Mouse (Mus musculus) liver, embryonic 14.5 days (tissue): ENCODE measurements around the gene Chrd. TPM values are rescaled to one million over a fixed set of nuclear protein-coding genes. Genes with fewer than 3 reads are reported as not detected.

Experiments used
- ATAC-seq: fragments of 200-750 bp; cut with Nextera tagmentation; 2 replicates; pipeline ENCODE4 v1.8.0; 2017; ENCODE audit warnings: moderate number of reproducible peaks, mild to moderate bottlenecking, moderate library complexity; ENCODE audit not compliant: insufficient read depth
- DNase-seq, 3 experiments: peaks; one replicate each; pipeline ENCODE4 v3.0.0-alpha.2; 2012 to 2013; ENCODE audit warnings: low read depth in 3 of 3, low spot score in 3 of 3
- H3K27ac ChIP-seq: fragments of 300-500 bp; sonication (generic); 2 replicates; pipeline ENCODE4 v1.5.1; 2014; ENCODE audit warnings: moderate library complexity, mild to moderate bottlenecking, control low read depth, inconsistent platforms
- H3K27me3 ChIP-seq: fragments of 300-500 bp; sonication (generic); 2 replicates; pipeline ENCODE4 v1.6.1; 2014; ENCODE audit warnings: mild to moderate bottlenecking, low read length, moderate library complexity; ENCODE audit not compliant: control insufficient read depth, insufficient read depth
- H3K36me3 ChIP-seq: fragments of 300-500 bp; sonication (generic); replicated peaks from 2 replicates; pipeline ENCODE4 v1.6.1; 2014; ENCODE audit warnings: low read depth; ENCODE audit not compliant: control insufficient read depth, insufficient read depth
- H3K4me1 ChIP-seq, 2 experiments: fragments of 200-500 bp in 1 of 2; fragments of 300-500 bp in 1 of 2; sonication (generic) in 1 of 2; replicated peaks; 2 replicates each; pipeline ENCODE4 v1.6.1; 2012 to 2014; ENCODE audit warnings: antibody characterized with exemption in 1 of 2, inconsistent platforms in 1 of 2, low read length in 1 of 2; ENCODE audit not compliant: control insufficient read depth in 2 of 2, insufficient read depth in 2 of 2
- H3K4me2 ChIP-seq: fragments of 300-500 bp; sonication (generic); 2 replicates; pipeline ENCODE4 v1.6.1; 2014; ENCODE audit warnings: low read depth, mild to moderate bottlenecking, control low read depth, moderate library complexity
- H3K4me3 ChIP-seq, 2 experiments: fragments of 200-500 bp in 1 of 2; fragments of 300-500 bp in 1 of 2; sonication (generic) in 1 of 2; 2 replicates each; pipeline ENCODE4 v1.5.1; 2012 to 2014; ENCODE audit warnings: low read depth in 2 of 2, low read length in 2 of 2, mild to moderate bottlenecking in 2 of 2, control low read depth in 1 of 2, inconsistent platforms in 1 of 2, moderate library complexity in 1 of 2; ENCODE audit not compliant: insufficient read depth in 1 of 2
- H3K9ac ChIP-seq: fragments of 300-500 bp; sonication (generic); replicated peaks from 2 replicates; pipeline ENCODE4 v1.6.1; 2014; ENCODE audit warnings: mild to moderate bottlenecking, control low read depth, moderate library complexity
- H3K9me3 ChIP-seq: fragments of 300-500 bp; sonication (generic); 2 replicates; pipeline ENCODE4 v1.6.1; 2016; ENCODE audit warnings: low read length, mixed read lengths; ENCODE audit not compliant: control insufficient read depth
- CTCF ChIP-seq: IDR thresholded peaks from 2 replicates; pipeline ENCODE4 v1.5.1; 2016; ENCODE audit warnings: antibody characterized with exemption, low read depth, control low read depth
- EP300 ChIP-seq: IDR thresholded peaks from 2 replicates; pipeline ENCODE4 v1.6.1; 2016; ENCODE audit warnings: antibody characterized with exemption, low read depth
- WGBS: fragments of 180-500 bp; shearing (Covaris S2); extraction: QIAGEN DNeasy Blood & Tissue Kit; methylation state at CpG from one replicate; pipeline ENCODE4 v1.1.7; 2014; ENCODE audit not compliant: insufficient replicate concordance; 5-methylcytosine and 5-hydroxymethylcytosine counted together
- polyA plus RNA-seq, 2 experiments: library from polyadenylated mRNA; depleted of rRNA in 1 of 2; stranded (reverse) in 1 of 2; unstranded in 1 of 2; fragments of >200 nt; fragmentation: Nextera tagmentation in 1 of 2; extraction: Ambion mirVana in 1 of 2; gene quantifications; 2 replicates each; pipeline versions ENCODE4 v1.2.1 to v1.2.3; 2012 to 2014

Gene Chrd
- polyA plus RNA-seq (2012; rRNA removed) (0.42 and 0.71 TPM in 2 replicates), polyA plus RNA-seq (2014; fragmentation: Nextera tagmentation; extraction: Ambion mirVana) (0.21 and 0.24 TPM in 2 replicates)

- ATAC-seq (peak; percentile 13; the same call in 1 of the 2 replicates), DNase-seq (no peak)
- Histone ChIP-seq H3K4me2 (peak within 1 kb of the TSS; percentile 62), H3K27ac (no peak within 1 kb of the TSS), H3K9ac (peak within 1 kb of the TSS; percentile 27), H3K36me3 (no peaks in the 10 kb centered on the region), H3K9me3 (no peaks in the 10 kb centered on the region), H3K27me3 (peaks cover 53% of the 10 kb centered on the region), H3K4me1 (0 out of 4 replicates have a peak, but pooled peaks cover 0 to 2% of the 10 kb centered on the region in 2 experiments), H3K4me3 (peak within 1 kb of the TSS; percentile 20 to 49)
- TF ChIP-seq CTCF (no peak), EP300 (no peak)
- WGBS = under 1% methylated on average over 66 of the region's 70 CpGs
These were observed at the start of gene Chrd for GRCm38 (mm10) chr16:20732925-20733730. TSS of gene Chrd (plus strand) at chr16:20733127.

GRCm38 (mm10) chr16:20690774-20691173, 42.2 kb upstream of the Chrd start:
- DNase-seq (no peak), ATAC-seq (no peak)
- WGBS = 48% methylated on average over 3 of the region's 3 CpGs
- Histone ChIP-seq H3K4me2 (no peak overlapping the region), H3K27ac (no peak overlapping the region), H3K9me3 (no peaks in the 10 kb centered on the region), H3K9ac (no peak overlapping the region), H3K4me3 (no peak overlapping the region), H3K4me1 (peaks cover 3 to 6% of the 10 kb centered on the region in 2 experiments), H3K27me3 (peaks cover 19% of the 10 kb centered on the region), H3K36me3 (peaks cover 56% of the 10 kb centered on the region)
- no peak for TF ChIP-seq CTCF
- 0 out of 2 replicates have a peak, but pooled peaks have one; percentile 36 for TF ChIP-seq EP300

- no peak for TF ChIP-seq CTCF
- no peak for TF ChIP-seq EP300
- H3K27me3 ChIP-seq = peaks cover 28% of the 10 kb centered on the region
- H3K4me3 ChIP-seq = no peak overlapping the region
- DNase-seq (no peak), ATAC-seq (no peak)
- H3K27ac ChIP-seq = no peak overlapping the region
- no peaks in the 10 kb centered on the region for H3K9me3 ChIP-seq
- WGBS = 70% methylated on average over 1 of the region's 1 CpGs
- H3K9ac ChIP-seq = no peak overlapping the region
- H3K4me1 ChIP-seq = peaks cover 3 to 6% of the 10 kb centered on the region in 2 experiments
- H3K4me2 ChIP-seq = no peak overlapping the region
- H3K36me3 ChIP-seq = peaks cover 48% of the 10 kb centered on the region
These were observed 41.3 kb upstream of the Chrd start for GRCm38 (mm10) chr16:20691617-20692016.

- Histone ChIP-seq H3K27me3 (peaks cover 31% of the 10 kb centered on the region), H3K27ac (no peak overlapping the region), H3K9ac (no peak overlapping the region), H3K4me1 (peaks cover 3 to 6% of the 10 kb centered on the region in 2 experiments), H3K36me3 (peaks cover 40% of the 10 kb centered on the region), H3K9me3 (no peaks in the 10 kb centered on the region), H3K4me3 (no peak overlapping the region), H3K4me2 (peak overlapping the region; percentile 92)
- DNase-seq = no peak
- TF ChIP-seq CTCF = no peak
- no peak for TF ChIP-seq EP300
- 0 out of 2 replicates have a peak, but pooled peaks have one; percentile 5 for ATAC-seq
- WGBS = 60% methylated on average over 16 of the region's 16 CpGs
These were observed 40.5 kb upstream of the Chrd start for GRCm38 (mm10) chr16:20692241-20692965.
